Mouse (Mus musculus): ENCODE data around the gene Erbb2.

DNA sequence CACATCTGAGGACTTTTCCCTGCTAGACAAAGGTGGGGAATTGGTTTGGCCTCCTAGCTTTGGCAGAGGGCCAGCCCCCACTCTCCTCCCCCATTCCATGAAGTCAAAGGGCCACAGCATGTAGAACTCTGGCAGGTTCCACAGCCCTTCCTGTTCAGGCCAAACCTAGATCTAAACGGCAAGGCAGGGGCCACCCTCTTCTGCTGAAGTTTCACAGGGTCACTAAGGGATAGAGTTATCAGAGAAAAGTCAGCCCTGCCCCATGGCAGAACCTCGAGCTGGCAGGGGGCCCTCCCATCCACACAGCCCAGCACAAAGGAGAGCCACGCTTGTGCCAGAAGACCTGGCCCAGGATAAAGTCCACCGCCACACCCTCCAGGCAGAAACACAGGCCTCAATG lies 17.2 kb upstream of the Erbb2 start:
- no peak for TF ChIP-seq POLR2A (IDR thresholded peaks at IDR 0.05; ENCODE audit: extremely low read depth, insufficient read depth, low read length)
- no peak for TF ChIP-seq CTCF (IDR thresholded peaks at IDR 0.05; ENCODE audit: extremely low read depth, insufficient read depth, low read length)
